Mouse (Mus musculus) heart, embryonic 12.5 days (tissue): ENCODE measurements around the gene Nkain2. TPM values are rescaled to one million over a fixed set of nuclear protein-coding genes. Genes with fewer than 3 reads are reported as not detected.

Experiments used
- ATAC-seq: fragments of 200-750 bp; cut with Nextera tagmentation; 2 replicates; pipeline ENCODE4 v1.8.0; 2017; ENCODE audit warnings: moderate TSS enrichment, moderate library complexity; ENCODE audit not compliant: insufficient number of reproducible peaks, low FRiP score
- H3K27ac ChIP-seq: fragments of 300-500 bp; sonication (generic); 2 replicates; pipeline ENCODE4 v1.5.1; 2016; ENCODE audit warnings: mild to moderate bottlenecking, moderate library complexity; ENCODE audit not compliant: poor library complexity, severe bottlenecking
- H3K27me3 ChIP-seq: fragments of 300-500 bp; sonication (generic); replicated peaks from 2 replicates; pipeline ENCODE4 v1.6.1; 2016; ENCODE audit warnings: mild to moderate bottlenecking, moderate library complexity
- H3K36me3 ChIP-seq: fragments of 300-500 bp; sonication (generic); 2 replicates; pipeline ENCODE4 v1.6.1; 2016; ENCODE audit warnings: mild to moderate bottlenecking, moderate library complexity
- H3K4me1 ChIP-seq: fragments of 300-500 bp; sonication (generic); replicated peaks from 2 replicates; pipeline ENCODE4 v1.6.1; 2016; ENCODE audit warnings: mild to moderate bottlenecking
- H3K4me2 ChIP-seq: fragments of 300-500 bp; sonication (generic); 2 replicates; pipeline ENCODE4 v1.6.1; 2016; ENCODE audit warnings: mild to moderate bottlenecking, moderate library complexity
- H3K4me3 ChIP-seq: fragments of 300-500 bp; sonication (generic); 2 replicates; pipeline ENCODE4 v1.5.1; 2016; ENCODE audit warnings: mild to moderate bottlenecking
- H3K9ac ChIP-seq: fragments of 300-500 bp; sonication (generic); 2 replicates; pipeline ENCODE4 v1.6.1; 2016; ENCODE audit warnings: mild to moderate bottlenecking, moderate library complexity
- H3K9me3 ChIP-seq: fragments of 300-500 bp; sonication (generic); replicated peaks from 2 replicates; pipeline ENCODE4 v1.6.1; 2016; ENCODE audit warnings: mild to moderate bottlenecking, moderate library complexity
- WGBS: fragments of 180-500 bp; shearing (Covaris S2); methylation state at CpG from one replicate; pipeline ENCODE4 v1.1.7; 2016; 5-methylcytosine and 5-hydroxymethylcytosine counted together
- polyA plus RNA-seq: library from polyadenylated mRNA; unstranded; fragments of >200 nt; fragmentation: Nextera tagmentation; extraction: Ambion mirVana; gene quantifications from 2 replicates; pipeline ENCODE4 v1.2.1, GENCODE M21; 2016

Gene Nkain2
- polyA plus RNA-seq, 1 experiment from 2014 or later, result 1.00 TPM

GRCm38 (mm10) chr10:31907488-31907887 is 982.8 kb downstream of the Nkain2 start:
- Histone ChIP-seq H3K4me3 (no peak overlapping the region), H3K4me1 (no peaks in the 10 kb centered on the region), H3K36me3 (no peaks in the 10 kb centered on the region), H3K9me3 (no peaks in the 10 kb centered on the region; the same call in 1 of the 2 replicates), H3K9ac (no peak overlapping the region), H3K27ac (no peak overlapping the region), H3K4me2 (no peak overlapping the region), H3K27me3 (no peaks in the 10 kb centered on the region)
- no peak for ATAC-seq
- WGBS, result 67% methylated on average over 3 of the region's 3 CpGs

- Histone ChIP-seq H3K9me3 (no peaks in the 10 kb centered on the region; the same call in 1 of the 2 replicates), H3K4me1 (no peaks in the 10 kb centered on the region), H3K4me3 (no peak overlapping the region), H3K4me2 (no peak overlapping the region), H3K9ac (no peak overlapping the region), H3K36me3 (no peaks in the 10 kb centered on the region), H3K27ac (no peak overlapping the region), H3K27me3 (no peaks in the 10 kb centered on the region)
- no peak for ATAC-seq
- WGBS, result 21% methylated on average over 2 of the region's 2 CpGs
These were observed 990.8 kb downstream of the Nkain2 start for GRCm38 (mm10) chr10:31899501-31899900.

GRCm38 (mm10) chr10:31873323-31873895 is 1016.9 kb downstream of the Nkain2 start:
- no peaks in the 10 kb centered on the region for H3K36me3 ChIP-seq
- H3K9ac ChIP-seq, result no peak overlapping the region
- 56% methylated on average over 4 of the region's 4 CpGs for WGBS
- H3K4me1 ChIP-seq, result no peaks in the 10 kb centered on the region
- H3K27ac ChIP-seq, result no peak overlapping the region
- H3K9me3 ChIP-seq, result no peaks in the 10 kb centered on the region
- no peak for ATAC-seq
- no peaks in the 10 kb centered on the region for H3K27me3 ChIP-seq
- no peak overlapping the region for H3K4me3 ChIP-seq
- H3K4me2 ChIP-seq, result no peak overlapping the region

DNA sequence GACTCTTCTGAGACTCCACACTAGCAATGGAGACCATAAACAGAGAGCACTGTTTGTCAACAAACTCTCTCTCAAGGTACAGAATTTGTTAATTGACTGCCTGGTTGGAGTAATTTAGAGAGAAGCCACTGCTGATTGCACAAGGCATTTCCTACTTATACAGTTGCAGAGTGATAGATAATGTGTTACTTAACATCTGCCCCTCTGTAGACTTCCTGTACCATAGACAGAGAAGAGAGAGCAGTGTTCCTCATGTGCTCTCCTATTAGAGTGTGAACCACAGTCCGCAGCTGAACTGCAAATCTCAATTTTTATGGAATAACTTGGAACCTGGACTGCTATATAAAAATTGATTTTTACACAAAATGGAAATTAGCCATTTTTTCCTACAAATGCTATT is 1022.0 kb downstream of the Nkain2 start:
- 82% methylated on average over 1 of the region's 1 CpGs for WGBS

GRCm38 (mm10) chr10:31827041-31827440 is 1063.2 kb downstream of the Nkain2 start:
- no peak overlapping the region for H3K27ac ChIP-seq
- no peak overlapping the region for H3K4me2 ChIP-seq
- no peaks in the 10 kb centered on the region for H3K4me1 ChIP-seq
- H3K36me3 ChIP-seq, result no peaks in the 10 kb centered on the region
- no peak for ATAC-seq
- no peaks in the 10 kb centered on the region for H3K27me3 ChIP-seq
- no peak overlapping the region for H3K9ac ChIP-seq
- no peaks in the 10 kb centered on the region for H3K9me3 ChIP-seq
- no peak overlapping the region for H3K4me3 ChIP-seq
- WGBS, result 72% methylated on average over 1 of the region's 1 CpGs

More for the DNA sequence above, 1022.0 kb downstream of the Nkain2 start:
- Histone ChIP-seq H3K4me3 (no peak overlapping the region), H3K27ac (no peak overlapping the region), H3K27me3 (no peaks in the 10 kb centered on the region), H3K36me3 (no peaks in the 10 kb centered on the region), H3K4me2 (no peak overlapping the region), H3K4me1 (no peaks in the 10 kb centered on the region), H3K9ac (no peak overlapping the region), H3K9me3 (no peaks in the 10 kb centered on the region)
- no peak for ATAC-seq

- Histone ChIP-seq H3K4me1 (no peaks in the 10 kb centered on the region), H3K9me3 (no peaks in the 10 kb centered on the region), H3K27me3 (no peaks in the 10 kb centered on the region), H3K9ac (no peak overlapping the region), H3K27ac (no peak overlapping the region), H3K4me2 (no peak overlapping the region), H3K4me3 (no peak overlapping the region), H3K36me3 (no peaks in the 10 kb centered on the region)
- 32% methylated on average over 3 of the region's 3 CpGs for WGBS
- no peak for ATAC-seq
These were observed 1077.7 kb downstream of the Nkain2 start for GRCm38 (mm10) chr10:31812543-31812942.

DNA sequence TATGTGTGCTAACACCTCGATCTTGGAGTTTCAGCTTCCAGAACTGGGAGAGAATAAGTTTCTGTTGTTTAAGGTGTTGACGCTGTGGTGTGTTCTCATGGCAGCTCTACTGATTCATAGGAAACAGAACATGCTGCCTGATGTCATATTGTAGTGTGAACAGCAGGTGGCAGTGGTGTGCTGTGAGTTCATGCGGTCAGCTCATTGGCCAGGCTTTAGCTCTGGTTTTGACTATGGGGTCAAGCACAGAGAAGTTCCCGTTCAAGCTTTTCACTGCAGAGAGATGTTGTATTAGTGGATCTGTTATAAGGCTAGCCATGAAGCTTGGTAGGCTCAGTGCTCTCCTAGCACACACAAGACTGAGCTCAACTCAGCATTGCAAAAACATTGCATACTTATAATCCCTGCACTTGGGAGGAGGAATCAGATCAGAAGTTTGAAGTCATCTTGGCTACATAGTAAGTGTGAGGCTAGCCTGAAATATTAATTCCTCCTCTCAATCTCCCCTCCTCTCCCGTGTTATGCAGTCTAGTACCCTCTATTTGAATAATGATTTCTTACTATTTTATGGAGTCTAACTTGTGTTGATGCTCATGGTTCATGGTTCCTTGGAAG is 1147.7 kb downstream of the Nkain2 start:
- Histone ChIP-seq H3K9ac (no peak overlapping the region), H3K9me3 (no peaks in the 10 kb centered on the region), H3K4me2 (no peak overlapping the region), H3K27me3 (no peaks in the 10 kb centered on the region), H3K36me3 (no peaks in the 10 kb centered on the region), H3K4me1 (no peaks in the 10 kb centered on the region), H3K27ac (no peak overlapping the region), H3K4me3 (no peak overlapping the region)
- no peak for ATAC-seq
- WGBS, result 23% methylated on average over 5 of the region's 5 CpGs

- Histone ChIP-seq H3K4me1 (no peaks in the 10 kb centered on the region), H3K27ac (no peak overlapping the region), H3K36me3 (no peaks in the 10 kb centered on the region), H3K4me2 (no peak overlapping the region), H3K4me3 (no peak overlapping the region), H3K9me3 (no peaks in the 10 kb centered on the region), H3K27me3 (no peaks in the 10 kb centered on the region), H3K9ac (no peak overlapping the region)
- no peak for ATAC-seq
These were observed 1162.2 kb downstream of the Nkain2 start for GRCm38 (mm10) chr10:31728036-31728435.

DNA sequence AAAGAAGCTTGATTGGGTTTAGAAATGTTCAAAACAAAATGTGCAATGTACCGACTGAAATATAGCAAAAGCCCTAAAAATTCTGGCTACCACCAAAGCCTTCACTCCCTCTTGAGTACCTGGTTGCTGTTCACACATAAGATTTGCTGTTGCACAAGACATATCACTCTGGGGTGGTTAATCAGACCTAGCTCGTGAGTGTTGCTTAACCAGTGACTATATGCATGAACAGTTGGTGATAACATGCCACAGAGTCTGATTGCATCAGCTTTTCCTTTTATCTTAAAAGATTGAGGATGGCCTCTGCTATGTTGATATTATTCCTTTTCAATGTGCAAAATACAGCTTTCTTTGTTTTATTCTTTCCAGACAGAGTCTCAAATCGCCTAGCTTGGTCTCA is 1243.0 kb downstream of the Nkain2 start:
- WGBS, result 67% methylated on average over 3 of the region's 3 CpGs
- no peak for ATAC-seq

DNA sequence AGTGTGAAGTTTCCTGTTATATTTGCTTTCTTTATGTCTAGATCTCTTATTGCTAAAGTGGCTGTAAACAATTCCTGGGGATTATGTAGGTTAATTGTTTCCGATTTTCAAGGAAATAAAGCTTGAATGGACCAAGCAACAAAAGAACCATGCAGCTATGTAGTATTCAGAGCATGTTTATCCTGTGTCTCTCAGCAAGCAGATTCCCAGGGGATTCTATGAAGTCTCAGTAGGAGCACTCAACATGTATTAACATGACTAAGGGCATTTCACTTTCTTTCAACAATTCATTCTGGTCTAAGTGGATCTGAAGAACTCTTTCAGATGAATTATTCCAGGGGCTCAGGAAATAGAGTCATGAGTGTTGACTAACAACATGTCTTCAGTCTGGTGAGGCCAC is 1244.2 kb downstream of the Nkain2 start:
- Histone ChIP-seq H3K4me1 (no peaks in the 10 kb centered on the region), H3K4me3 (no peak overlapping the region), H3K9ac (no peak overlapping the region), H3K9me3 (no peaks in the 10 kb centered on the region), H3K36me3 (no peaks in the 10 kb centered on the region), H3K27me3 (no peaks in the 10 kb centered on the region), H3K27ac (no peak overlapping the region), H3K4me2 (no peak overlapping the region)
- whole genome bisulfite sequencing, result 58% methylated on average over 1 of the region's 1 CpGs
- no peak for ATAC-seq

More for the DNA sequence above, 1243.0 kb downstream of the Nkain2 start:
- H3K4me2 ChIP-seq, result no peak overlapping the region
- H3K9ac ChIP-seq, result no peak overlapping the region
- no peak overlapping the region for H3K27ac ChIP-seq
- no peaks in the 10 kb centered on the region for H3K27me3 ChIP-seq
- H3K36me3 ChIP-seq, result no peaks in the 10 kb centered on the region
- no peaks in the 10 kb centered on the region for H3K9me3 ChIP-seq
- H3K4me1 ChIP-seq, result no peaks in the 10 kb centered on the region
- no peak overlapping the region for H3K4me3 ChIP-seq
